Mouse (Mus musculus): ENCODE results near the gene Erbb3. TPM values are rescaled to one million over a fixed set of nuclear protein-coding genes. Genes with fewer than 3 reads are reported as not detected.
"Not testable (repeated sequence)": the region's sequence is repeated elsewhere in the genome, so short reads cannot be mapped to it uniquely, and the experiment has no call there.

Erbb3 gene
- polyA plus RNA-seq (2014; fragmentation: Nextera tagmentation; extraction: Ambion mirVana): 1.2 TPM in 2 replicates

DNA sequence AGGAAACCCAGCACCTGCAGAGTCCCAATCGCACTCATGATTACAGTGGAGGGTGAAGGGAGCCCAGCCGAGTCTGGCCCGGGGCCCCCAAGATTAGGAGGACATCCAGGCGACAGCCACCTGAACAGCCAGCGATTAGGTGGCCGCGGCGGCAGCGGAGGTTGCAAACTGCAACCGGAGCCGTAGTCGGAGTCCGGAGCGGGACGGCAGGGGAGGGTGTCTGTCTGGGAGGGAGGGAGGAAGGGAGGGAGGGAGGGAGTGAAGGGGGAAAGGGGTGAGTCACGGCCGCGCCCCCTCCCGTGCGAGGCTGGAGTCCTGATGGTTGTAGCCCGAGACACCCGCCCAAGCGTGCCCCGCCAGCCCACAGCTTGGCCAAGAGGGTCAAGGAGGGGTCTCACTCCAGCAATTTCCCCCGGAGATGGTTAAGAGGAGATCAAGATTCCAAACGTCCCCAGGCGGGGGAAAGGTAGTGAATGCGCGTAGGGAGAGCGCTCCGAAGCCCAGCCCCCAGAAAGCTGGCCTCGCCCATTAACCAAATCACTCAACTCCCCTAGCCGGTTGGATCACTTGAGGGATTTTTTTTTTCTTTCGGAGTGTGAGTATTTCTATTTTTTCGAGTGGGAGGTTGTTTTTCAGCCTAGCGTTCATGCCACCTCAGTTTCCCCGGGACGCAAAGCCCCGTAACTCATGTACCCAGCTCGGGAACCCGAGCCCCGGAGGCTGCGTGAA is at the start of gene Erbb3:
Gene Erbb3, minus strand, starts transcription at position 189 of the 729 bp plus-strand sequence.
- WGBS: under 1% methylated on average over 43 of the region's 43 CpGs
- DNase-seq (ENCODE audit: low spot score) (peak; percentile 72), ATAC-seq (replicated peaks; ENCODE audit: low FRiP score) (peak; percentile 40)
- no peak within 1 kb of the TSS for H3K27ac ChIP-seq (ENCODE audit: low read depth, low read length)
- peak within 1 kb of the TSS; percentile 64 for H3K4me3 ChIP-seq (ENCODE audit: low read depth, low read length)
- H3K9ac ChIP-seq (ENCODE audit: low read length): peak within 1 kb of the TSS; percentile 50
- peaks cover 27% of the 10 kb centered on the region for H3K27me3 ChIP-seq (ENCODE audit: control insufficient read depth, insufficient read depth, low read length)
- no peaks in the 10 kb centered on the region for H3K36me3 ChIP-seq (ENCODE audit: control insufficient read depth, insufficient read depth, low read length)
- H3K4me2 ChIP-seq (ENCODE audit: low read depth, low read length, severe bottlenecking): peak within 1 kb of the TSS; percentile 98
- H3K9me3 ChIP-seq (ENCODE audit: control insufficient read depth, low read length): no peaks in the 10 kb centered on the region
- H3K4me1 ChIP-seq (replicated peaks; ENCODE audit: control insufficient read depth, insufficient read depth, low read length): 0 out of 2 replicates have a peak, but pooled peaks cover 2% of the 10 kb centered on the region

DNA sequence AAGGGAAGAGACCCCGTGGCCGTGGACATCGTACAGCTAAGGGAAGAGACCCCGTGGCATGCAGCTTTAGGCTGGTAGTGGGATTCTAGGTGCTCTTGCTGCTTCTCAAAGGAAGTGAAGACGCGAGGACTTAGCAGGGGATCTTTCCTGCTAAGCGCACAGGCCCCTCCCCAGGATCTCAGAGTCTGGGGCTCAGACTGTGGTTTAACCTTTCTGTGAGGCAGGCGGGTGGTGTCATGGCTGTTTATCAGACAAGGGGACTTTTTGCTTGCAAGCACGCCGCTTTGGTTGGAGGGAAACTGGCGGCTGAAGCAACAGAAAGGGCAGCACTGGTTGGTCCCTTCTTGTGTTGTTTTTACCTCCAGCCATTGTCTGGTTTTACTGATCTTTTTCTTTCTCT is 47.6 kb upstream of the Erbb3 start:
- 11% methylated on average over 11 of the region's 11 CpGs for WGBS
- H3K9me3 ChIP-seq (ENCODE audit: control insufficient read depth, low read length): no peaks in the 10 kb centered on the region
- DNase-seq (ENCODE audit: low spot score) (no peak), ATAC-seq (replicated peaks; ENCODE audit: low FRiP score) (no peak)
- H3K4me2 ChIP-seq (ENCODE audit: low read depth, low read length, severe bottlenecking): 0 out of 2 replicates have a peak overlapping the region, but pooled peaks have one; percentile 5
- H3K36me3 ChIP-seq (ENCODE audit: control insufficient read depth, insufficient read depth, low read length): peaks cover 3% of the 10 kb centered on the region
- no peaks in the 10 kb centered on the region for H3K27me3 ChIP-seq (ENCODE audit: control insufficient read depth, insufficient read depth, low read length)
- peaks cover 3% of the 10 kb centered on the region for H3K4me1 ChIP-seq (replicated peaks; ENCODE audit: control insufficient read depth, insufficient read depth, low read length)
- H3K27ac ChIP-seq (ENCODE audit: low read depth, low read length): no peak overlapping the region
- no peak overlapping the region for H3K4me3 ChIP-seq (ENCODE audit: low read depth, low read length)
- H3K9ac ChIP-seq (ENCODE audit: low read length): peak overlapping the region; percentile 0

DNA sequence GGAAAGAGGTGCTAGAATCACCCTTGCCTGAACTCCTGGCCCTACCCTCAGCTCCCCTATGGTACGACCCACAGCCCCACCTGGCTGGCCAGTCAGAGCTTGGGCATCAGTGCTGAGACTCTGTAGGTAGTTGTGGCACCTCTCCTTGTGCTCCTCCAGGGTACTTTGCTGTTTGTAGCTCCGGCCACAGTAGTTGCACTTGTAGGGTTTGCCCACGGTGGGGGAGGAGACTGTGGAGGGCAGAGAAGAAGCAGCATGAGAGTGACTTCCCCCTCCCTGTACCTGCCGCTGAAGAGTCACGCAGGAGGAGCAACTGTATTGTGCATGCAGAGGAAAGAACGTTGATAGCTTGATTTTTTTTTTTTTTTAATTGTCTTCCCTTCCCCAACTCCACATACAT is 47.1 kb upstream of the Erbb3 start:
- no peaks in the 10 kb centered on the region for H3K9me3 ChIP-seq (ENCODE audit: control insufficient read depth, low read length)
- H3K36me3 ChIP-seq (ENCODE audit: control insufficient read depth, insufficient read depth, low read length): peaks cover 3% of the 10 kb centered on the region
- peak overlapping the region; percentile 0; the same call in 1 of the 2 replicates for H3K9ac ChIP-seq (ENCODE audit: low read length)
- H3K4me3 ChIP-seq (ENCODE audit: low read depth, low read length): no peak overlapping the region
- DNase-seq (ENCODE audit: low spot score) (no peak), ATAC-seq (replicated peaks; ENCODE audit: low FRiP score) (no peak)
- H3K27me3 ChIP-seq (ENCODE audit: control insufficient read depth, insufficient read depth, low read length): no peaks in the 10 kb centered on the region
- no peak overlapping the region for H3K27ac ChIP-seq (ENCODE audit: low read depth, low read length)
- WGBS: 49% methylated on average over 6 of the region's 6 CpGs
- peaks cover 3% of the 10 kb centered on the region for H3K4me1 ChIP-seq (replicated peaks; ENCODE audit: control insufficient read depth, insufficient read depth, low read length)
- no peak overlapping the region for H3K4me2 ChIP-seq (ENCODE audit: low read depth, low read length, severe bottlenecking)

DNA sequence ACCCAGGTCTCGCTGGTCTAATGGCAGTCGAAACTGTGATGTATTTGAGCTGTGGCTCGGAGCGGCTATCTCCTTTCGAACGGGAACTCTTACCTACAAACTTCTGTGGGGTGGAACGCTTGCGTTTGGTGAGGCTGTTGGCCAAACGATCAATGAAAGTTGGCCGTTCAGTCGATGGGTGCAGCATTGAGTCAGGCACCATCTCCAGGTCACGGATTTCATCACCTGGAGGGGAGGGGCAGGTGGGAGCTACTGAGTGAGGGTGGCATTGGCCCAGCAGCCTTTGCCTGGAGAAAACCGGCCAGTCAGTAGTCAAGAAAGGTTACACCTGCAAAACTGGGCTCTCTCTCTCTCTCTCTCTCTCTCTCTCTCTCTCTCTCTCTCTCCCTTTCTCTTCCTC is 46.2 kb upstream of the Erbb3 start:
- Histone ChIP-seq H3K36me3 (ENCODE audit: control insufficient read depth, insufficient read depth, low read length) (peaks cover 3% of the 10 kb centered on the region), H3K27ac (ENCODE audit: low read depth, low read length) (no peak overlapping the region), H3K27me3 (ENCODE audit: control insufficient read depth, insufficient read depth, low read length) (no peaks in the 10 kb centered on the region), H3K9ac (ENCODE audit: low read length) (no peak overlapping the region), H3K4me3 (ENCODE audit: low read depth, low read length) (no peak overlapping the region), H3K9me3 (ENCODE audit: control insufficient read depth, low read length) (no peaks in the 10 kb centered on the region), H3K4me2 (ENCODE audit: low read depth, low read length, severe bottlenecking) (no peak overlapping the region), H3K4me1 (replicated peaks; ENCODE audit: control insufficient read depth, insufficient read depth, low read length) (peaks cover 3% of the 10 kb centered on the region)
- DNase-seq (ENCODE audit: low spot score) (no peak), ATAC-seq (replicated peaks; ENCODE audit: low FRiP score) (no peak)
- WGBS: 96% methylated on average over 13 of the region's 13 CpGs

DNA sequence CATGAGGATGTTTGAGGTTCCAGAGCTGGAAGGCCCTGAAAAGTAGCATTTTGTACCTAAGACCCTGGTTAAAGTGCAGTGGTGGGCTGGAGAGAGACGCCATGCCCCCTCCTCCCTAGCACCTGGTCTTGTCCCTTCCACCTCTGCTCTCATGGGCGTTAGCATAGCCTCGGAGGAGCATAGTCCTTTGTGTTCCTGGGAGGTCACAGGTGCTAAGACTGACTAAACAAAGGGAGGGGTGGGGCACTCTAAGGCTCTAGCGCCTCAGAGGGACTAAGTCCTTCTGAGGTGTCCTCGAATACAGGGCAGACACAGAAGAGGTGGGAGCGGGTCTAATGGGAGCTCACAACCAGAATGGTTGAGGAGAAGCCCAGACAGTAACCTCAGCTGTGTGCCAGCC is 42.1 kb upstream of the Erbb3 start:
- Histone ChIP-seq H3K9me3 (ENCODE audit: control insufficient read depth, low read length) (no peaks in the 10 kb centered on the region), H3K9ac (ENCODE audit: low read length) (no peak overlapping the region), H3K4me1 (replicated peaks; ENCODE audit: control insufficient read depth, insufficient read depth, low read length) (no peaks in the 10 kb centered on the region), H3K36me3 (ENCODE audit: control insufficient read depth, insufficient read depth, low read length) (peaks cover 3% of the 10 kb centered on the region), H3K27me3 (ENCODE audit: control insufficient read depth, insufficient read depth, low read length) (no peaks in the 10 kb centered on the region), H3K27ac (ENCODE audit: low read depth, low read length) (no peak overlapping the region), H3K4me2 (ENCODE audit: low read depth, low read length, severe bottlenecking) (no peak overlapping the region), H3K4me3 (ENCODE audit: low read depth, low read length) (no peak overlapping the region)
- 17% methylated on average over 6 of the region's 6 CpGs for WGBS
- DNase-seq (ENCODE audit: low spot score): no peak
- no peak for ATAC-seq (replicated peaks; ENCODE audit: low FRiP score)

DNA sequence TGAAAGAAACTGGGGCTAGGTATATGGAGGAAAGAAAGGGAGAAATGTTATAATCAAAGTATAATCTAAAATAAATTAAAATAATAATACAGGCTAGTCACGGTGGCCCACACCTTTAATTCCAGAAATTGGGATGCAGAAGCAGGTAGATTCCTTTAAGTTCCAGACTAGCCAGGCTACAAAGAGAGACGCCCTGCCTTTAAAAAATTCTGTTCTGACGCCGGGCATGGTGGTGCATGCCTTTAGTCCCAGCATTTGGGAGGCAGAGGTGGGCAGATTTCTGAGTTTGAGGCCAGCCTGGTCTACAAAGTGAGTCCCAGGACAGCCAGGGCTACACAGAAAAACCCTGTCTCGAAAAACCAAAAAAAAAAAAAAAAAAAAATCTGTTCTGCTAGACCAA is 40.9 kb upstream of the Erbb3 start:
- H3K27me3 ChIP-seq (ENCODE audit: control insufficient read depth, insufficient read depth, low read length); H3K36me3 ChIP-seq (ENCODE audit: control insufficient read depth, insufficient read depth, low read length); ATAC-seq (replicated peaks; ENCODE audit: low FRiP score); H3K4me2 ChIP-seq (ENCODE audit: low read depth, low read length, severe bottlenecking); DNase-seq (ENCODE audit: low spot score); H3K9ac ChIP-seq (ENCODE audit: low read length); H3K9me3 ChIP-seq (ENCODE audit: control insufficient read depth, low read length); H3K4me3 ChIP-seq (ENCODE audit: low read depth, low read length); H3K4me1 ChIP-seq (replicated peaks; ENCODE audit: control insufficient read depth, insufficient read depth, low read length); H3K27ac ChIP-seq (ENCODE audit: low read depth, low read length): not testable (repeated sequence)
- 80% methylated on average over 5 of the region's 5 CpGs for WGBS

DNA sequence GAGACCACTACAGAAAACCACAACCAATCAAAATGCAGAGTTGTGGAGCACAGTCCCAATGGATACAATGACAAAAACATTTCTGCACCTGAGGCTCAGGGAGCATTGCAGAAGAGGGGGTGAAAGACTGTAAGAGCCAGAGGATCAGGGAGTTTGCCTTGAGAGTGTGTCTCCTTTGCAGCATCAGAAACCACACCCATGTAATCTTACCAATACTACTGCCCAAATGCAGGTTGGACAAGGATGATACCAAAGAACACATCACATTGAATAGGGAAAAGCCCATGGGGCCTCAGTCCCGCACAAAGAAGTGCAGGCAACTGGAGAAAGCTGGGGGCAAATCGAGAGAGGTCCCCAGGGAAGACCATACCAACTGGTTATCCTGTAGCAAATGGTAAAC is 40.3 kb upstream of the Erbb3 start:
- peaks cover 7% of the 10 kb centered on the region for H3K36me3 ChIP-seq (ENCODE audit: control insufficient read depth, insufficient read depth, low read length)
- no peak overlapping the region for H3K27ac ChIP-seq (ENCODE audit: low read depth, low read length)
- WGBS: 89% methylated on average over 2 of the region's 2 CpGs
- H3K4me3 ChIP-seq (ENCODE audit: low read depth, low read length): no peak overlapping the region
- DNase-seq (ENCODE audit: low spot score): no peak
- no peak overlapping the region for H3K4me2 ChIP-seq (ENCODE audit: low read depth, low read length, severe bottlenecking)
- ATAC-seq (replicated peaks; ENCODE audit: low FRiP score): no peak
- H3K4me1 ChIP-seq (replicated peaks; ENCODE audit: control insufficient read depth, insufficient read depth, low read length): peaks cover 3% of the 10 kb centered on the region; the same call in 1 of the 2 replicates
- no peaks in the 10 kb centered on the region for H3K27me3 ChIP-seq (ENCODE audit: control insufficient read depth, insufficient read depth, low read length)
- no peak overlapping the region for H3K9ac ChIP-seq (ENCODE audit: low read length)
- no peaks in the 10 kb centered on the region for H3K9me3 ChIP-seq (ENCODE audit: control insufficient read depth, low read length)

DNA sequence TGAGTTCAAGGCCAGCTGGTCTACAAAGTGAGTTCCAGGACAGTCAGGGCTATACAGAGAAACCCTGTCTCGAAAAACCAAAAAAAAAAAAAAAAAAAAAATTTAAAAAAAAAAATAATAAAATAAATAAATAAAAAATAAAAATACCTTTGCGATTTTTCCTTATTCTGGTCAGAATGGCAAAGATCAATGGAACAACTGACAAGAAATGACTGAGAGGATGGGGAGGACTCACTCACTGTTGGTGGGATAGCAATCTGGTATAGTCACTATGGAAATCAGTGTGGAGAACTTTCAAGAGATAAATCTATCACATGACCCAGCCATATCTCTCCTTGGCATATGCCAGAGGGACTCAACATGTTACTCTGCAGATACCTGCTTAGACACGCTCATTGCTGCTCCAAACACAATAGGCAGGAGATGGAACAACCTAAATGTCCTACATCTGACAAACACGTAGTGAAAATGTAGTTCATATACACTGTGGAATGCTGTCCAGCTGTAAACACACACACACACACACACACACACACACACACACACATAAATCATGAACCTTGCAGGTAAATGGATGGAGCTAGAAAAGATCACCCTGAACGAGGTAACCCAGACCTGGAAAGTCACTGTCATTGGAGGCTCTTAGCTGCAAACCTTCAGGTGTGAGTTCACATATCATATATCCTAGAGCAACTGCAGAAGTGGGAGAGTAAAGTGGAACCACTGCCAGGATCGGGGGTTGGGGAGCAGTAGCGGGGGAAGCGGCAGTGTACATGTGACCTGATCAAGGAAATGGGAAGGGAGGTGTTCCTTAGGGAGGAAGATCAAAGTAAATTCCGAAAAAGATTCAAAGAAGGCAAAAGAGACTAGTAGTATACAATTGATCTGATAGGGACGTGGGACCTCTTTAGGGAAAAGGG is 38.2 kb upstream of the Erbb3 start:
- no peak overlapping the region for H3K4me2 ChIP-seq (ENCODE audit: low read depth, low read length, severe bottlenecking)
- ATAC-seq (replicated peaks; ENCODE audit: low FRiP score) (0 out of 2 replicates have a peak, but pooled peaks have one; percentile 10), DNase-seq (ENCODE audit: low spot score) (no peak)
- no peak overlapping the region for H3K9ac ChIP-seq (ENCODE audit: low read length)
- peaks cover 3% of the 10 kb centered on the region; the same call in 1 of the 2 replicates for H3K4me1 ChIP-seq (replicated peaks; ENCODE audit: control insufficient read depth, insufficient read depth, low read length)
- no peaks in the 10 kb centered on the region for H3K9me3 ChIP-seq (ENCODE audit: control insufficient read depth, low read length)
- WGBS: 85% methylated on average over 10 of the region's 10 CpGs
- no peak overlapping the region for H3K4me3 ChIP-seq (ENCODE audit: low read depth, low read length)
- no peak overlapping the region for H3K27ac ChIP-seq (ENCODE audit: low read depth, low read length)
- no peaks in the 10 kb centered on the region for H3K27me3 ChIP-seq (ENCODE audit: control insufficient read depth, insufficient read depth, low read length)
- H3K36me3 ChIP-seq (ENCODE audit: control insufficient read depth, insufficient read depth, low read length): peaks cover 17% of the 10 kb centered on the region

Data from forebrain, embryonic 11.5 days (tissue).